Mouse (Mus musculus) heart, embryonic 15.5 days (tissue): ENCODE data around the gene Carmil1. TPM values are rescaled to one million over a fixed set of nuclear protein-coding genes. Genes with fewer than 3 reads are reported as not detected.

Experiments used
- ATAC-seq: fragments of 200-750 bp; cut with Nextera tagmentation; replicated peaks from 2 replicates; pipeline ENCODE4 v1.8.0; 2017; ENCODE audit warnings: low read depth, moderate TSS enrichment; ENCODE audit not compliant: insufficient number of reproducible peaks, insufficient read depth, low FRiP score
- H3K27ac ChIP-seq: fragments of 300-500 bp; sonication (generic); 2 replicates; pipeline ENCODE4 v1.5.1; 2015; ENCODE audit warnings: mild to moderate bottlenecking, inconsistent platforms
- H3K27me3 ChIP-seq: fragments of 300-500 bp; sonication (generic); 2 replicates; pipeline ENCODE4 v1.6.1; 2015; ENCODE audit warnings: inconsistent platforms
- H3K36me3 ChIP-seq: fragments of 300-500 bp; sonication (generic); 2 replicates; pipeline ENCODE4 v1.6.1; 2015; ENCODE audit warnings: mild to moderate bottlenecking, inconsistent platforms
- H3K4me1 ChIP-seq: fragments of 300-500 bp; sonication (generic); replicated peaks from 2 replicates; pipeline ENCODE4 v1.6.1; 2015; ENCODE audit warnings: inconsistent platforms
- H3K4me2 ChIP-seq: fragments of 300-500 bp; sonication (generic); 2 replicates; pipeline ENCODE4 v1.6.1; 2015; ENCODE audit warnings: inconsistent platforms, mild to moderate bottlenecking, moderate library complexity
- H3K4me3 ChIP-seq: fragments of 300-500 bp; sonication (generic); 2 replicates; pipeline ENCODE4 v1.5.1; 2015; ENCODE audit warnings: mild to moderate bottlenecking, inconsistent platforms
- H3K9ac ChIP-seq: fragments of 300-500 bp; sonication (generic); 2 replicates; pipeline ENCODE4 v1.6.1; 2015; ENCODE audit warnings: mild to moderate bottlenecking, inconsistent platforms
- H3K9me3 ChIP-seq: fragments of 300-500 bp; sonication (generic); replicated peaks from 2 replicates; pipeline ENCODE4 v1.6.1; 2016; ENCODE audit warnings: inconsistent platforms
- WGBS: fragments of 180-500 bp; shearing (Covaris S2); methylation state at CpG from one replicate; pipeline ENCODE4 v1.1.7; 2015; ENCODE audit warnings: mixed read lengths; 5-methylcytosine and 5-hydroxymethylcytosine counted together
- polyA plus RNA-seq: library from polyadenylated mRNA; unstranded; fragments of >200 nt; fragmentation: Nextera tagmentation; extraction: Ambion mirVana; gene quantifications from 2 replicates; pipeline ENCODE4 v1.2.1, GENCODE M21; 2015

The Carmil1 gene
- polyA plus RNA-seq, 1 experiment from 2014 or later: 6.7 TPM

DNA sequence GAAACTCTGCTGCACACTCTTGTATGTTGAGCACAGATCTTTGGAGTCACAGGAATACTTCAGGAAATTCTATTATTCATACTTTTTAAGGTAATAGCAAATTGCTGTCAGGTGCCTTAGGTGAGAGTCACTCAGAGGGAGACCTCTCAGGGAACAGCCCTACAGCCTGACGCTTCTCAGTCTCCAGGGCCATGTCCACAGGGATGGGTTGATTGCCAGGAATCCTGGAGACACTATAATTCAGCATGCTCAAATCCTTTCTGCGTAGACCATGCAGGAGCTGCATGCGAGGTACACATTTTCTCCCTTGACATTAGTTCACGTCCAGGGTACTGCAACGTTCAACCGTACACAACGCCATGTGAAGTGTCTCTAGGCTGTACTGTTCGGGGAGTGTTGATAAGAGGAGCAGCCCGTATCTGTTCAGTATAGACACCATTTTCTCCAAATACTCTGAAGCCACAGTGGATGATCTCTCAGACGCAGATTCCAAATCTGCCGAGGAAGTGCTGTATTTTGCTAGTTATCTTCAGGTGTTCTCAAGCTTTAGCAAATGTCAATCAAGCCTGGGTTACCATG lies 180.0 kb downstream of the Carmil1 start:
- Histone ChIP-seq H3K36me3 (no peaks in the 10 kb centered on the region), H3K4me3 (no peak overlapping the region), H3K27ac (no peak overlapping the region), H3K4me1 (peaks cover 3% of the 10 kb centered on the region), H3K4me2 (no peak overlapping the region), H3K9me3 (no peaks in the 10 kb centered on the region), H3K9ac (no peak overlapping the region), H3K27me3 (peaks cover 22% of the 10 kb centered on the region)
- no peak for ATAC-seq
- 72% methylated on average over 11 of the region's 11 CpGs for WGBS

DNA sequence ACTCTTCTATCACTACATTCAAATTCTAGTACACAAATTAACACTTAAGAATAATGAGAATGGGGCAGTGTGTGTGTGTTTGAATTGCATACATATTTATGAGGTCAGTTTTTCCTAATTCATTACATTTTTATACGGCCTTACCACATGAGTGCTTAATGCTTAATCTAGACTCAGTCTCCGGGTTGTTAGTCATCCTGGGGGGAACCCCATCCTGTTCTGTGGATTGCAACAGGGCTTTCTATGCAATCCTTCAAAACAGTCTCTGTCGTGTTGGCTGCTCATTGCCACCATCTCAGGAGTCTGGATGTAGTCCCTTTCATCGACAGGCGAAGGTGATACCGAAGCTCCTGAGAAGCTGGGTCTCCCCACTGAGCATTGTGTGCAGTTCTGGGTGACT lies 184.0 kb downstream of the Carmil1 start:
- no peaks in the 10 kb centered on the region for H3K9me3 ChIP-seq
- H3K9ac ChIP-seq: no peak overlapping the region
- no peaks in the 10 kb centered on the region for H3K36me3 ChIP-seq
- H3K27me3 ChIP-seq: peaks cover 22% of the 10 kb centered on the region
- no peak for ATAC-seq
- no peaks in the 10 kb centered on the region; the same call in none of the 2 replicates for H3K4me1 ChIP-seq
- H3K4me2 ChIP-seq: no peak overlapping the region
- H3K27ac ChIP-seq: no peak overlapping the region
- H3K4me3 ChIP-seq: no peak overlapping the region
- WGBS: 80% methylated on average over 6 of the region's 6 CpGs

DNA sequence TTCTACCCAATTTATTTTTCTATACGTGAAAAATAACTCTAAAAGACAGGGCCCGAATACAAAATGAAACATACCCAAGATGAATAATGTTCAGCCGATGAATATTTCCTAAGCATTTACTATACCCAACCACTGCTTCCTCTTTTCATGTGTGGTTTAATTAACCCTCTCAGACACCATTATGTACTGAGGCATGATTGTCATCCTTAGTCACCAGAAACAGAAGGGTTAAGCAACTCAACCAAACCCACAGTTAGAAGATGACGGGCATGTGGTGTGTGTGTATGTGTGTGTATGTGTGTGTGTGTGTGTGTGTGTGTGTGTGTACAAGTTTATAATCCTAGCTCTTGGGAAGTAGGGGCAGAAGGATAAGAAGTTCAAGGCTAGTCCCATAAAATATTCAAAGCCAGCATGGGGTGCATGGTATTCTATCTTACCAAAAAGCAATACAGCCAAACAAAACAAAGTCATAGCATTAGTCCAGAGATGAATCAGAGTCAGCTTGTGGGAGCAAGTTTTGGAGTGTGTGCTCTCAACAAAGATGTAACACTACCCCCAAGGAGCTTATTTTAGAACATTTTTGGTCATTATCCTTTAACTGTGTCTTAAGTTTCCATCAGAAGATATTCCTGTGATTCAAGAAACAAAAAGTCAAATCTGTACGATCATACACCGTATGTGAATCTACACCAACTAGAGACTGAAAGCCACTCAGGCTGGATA lies 185.6 kb downstream of the Carmil1 start:
- WGBS: 90% methylated on average over 6 of the region's 6 CpGs
- no peaks in the 10 kb centered on the region for H3K9me3 ChIP-seq
- no peaks in the 10 kb centered on the region for H3K4me1 ChIP-seq

DNA sequence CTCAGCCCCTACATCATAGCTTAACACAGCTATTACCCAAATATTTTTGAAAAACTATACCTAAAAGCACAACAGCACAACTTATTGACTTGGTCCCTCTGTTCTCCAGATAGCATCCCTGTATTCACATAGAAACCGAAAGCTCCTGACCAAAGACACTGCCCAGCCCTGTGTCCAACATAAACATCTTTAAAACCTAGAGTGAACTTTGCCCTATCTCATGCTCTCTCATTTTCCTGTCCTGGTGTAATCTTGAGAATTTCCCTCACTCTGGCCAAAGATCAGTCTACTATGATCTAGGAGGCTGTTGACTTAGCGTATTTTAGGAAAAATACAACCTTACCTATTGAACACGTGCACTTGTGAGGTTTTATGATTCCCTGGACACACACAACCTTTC lies 187.5 kb downstream of the Carmil1 start:
- H3K27me3 ChIP-seq: 0 out of 2 replicates have a peak, but pooled peaks cover 9% of the 10 kb centered on the region
- no peak overlapping the region for H3K4me3 ChIP-seq
- no peak overlapping the region for H3K27ac ChIP-seq
- no peak for ATAC-seq
- no peak overlapping the region for H3K4me2 ChIP-seq
- no peaks in the 10 kb centered on the region for H3K9me3 ChIP-seq
- no peaks in the 10 kb centered on the region for H3K4me1 ChIP-seq
- WGBS: 81% methylated on average over 3 of the region's 3 CpGs
- no peak overlapping the region for H3K9ac ChIP-seq
- no peaks in the 10 kb centered on the region for H3K36me3 ChIP-seq

More for the DNA sequence above, 185.6 kb downstream of the Carmil1 start:
- H3K4me3 ChIP-seq: no peak overlapping the region
- no peak for ATAC-seq
- no peak overlapping the region for H3K9ac ChIP-seq
- H3K4me2 ChIP-seq: no peak overlapping the region
- H3K27me3 ChIP-seq: peaks cover 20% of the 10 kb centered on the region
- H3K36me3 ChIP-seq: no peaks in the 10 kb centered on the region
- no peak overlapping the region for H3K27ac ChIP-seq

DNA sequence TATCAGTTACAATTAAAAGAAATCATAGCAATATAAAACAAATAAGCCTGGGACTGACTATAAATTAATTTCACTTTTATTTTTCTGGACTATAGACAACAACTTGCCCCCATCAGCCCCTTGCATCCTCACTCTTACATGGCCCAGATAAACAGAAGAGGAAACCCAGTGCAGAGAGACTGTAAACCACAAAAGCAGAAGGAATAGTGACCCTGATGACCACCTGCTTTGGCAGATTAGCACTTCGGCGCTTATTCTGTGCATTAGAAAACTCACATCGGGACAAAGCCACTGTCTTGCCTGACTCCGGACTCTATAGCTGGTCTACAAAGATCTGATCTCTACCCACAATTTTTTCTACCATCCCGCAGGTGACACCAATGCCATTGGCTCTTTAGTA lies 188.5 kb downstream of the Carmil1 start:
- whole genome bisulfite sequencing: 88% methylated on average over 5 of the region's 5 CpGs
- no peak for ATAC-seq
- H3K27ac ChIP-seq: no peak overlapping the region
- H3K4me3 ChIP-seq: no peak overlapping the region
- H3K4me1 ChIP-seq: no peaks in the 10 kb centered on the region
- no peak overlapping the region for H3K4me2 ChIP-seq
- no peaks in the 10 kb centered on the region for H3K36me3 ChIP-seq
- H3K27me3 ChIP-seq: 0 out of 2 replicates have a peak, but pooled peaks cover 4% of the 10 kb centered on the region
- no peaks in the 10 kb centered on the region for H3K9me3 ChIP-seq
- no peak overlapping the region for H3K9ac ChIP-seq

DNA sequence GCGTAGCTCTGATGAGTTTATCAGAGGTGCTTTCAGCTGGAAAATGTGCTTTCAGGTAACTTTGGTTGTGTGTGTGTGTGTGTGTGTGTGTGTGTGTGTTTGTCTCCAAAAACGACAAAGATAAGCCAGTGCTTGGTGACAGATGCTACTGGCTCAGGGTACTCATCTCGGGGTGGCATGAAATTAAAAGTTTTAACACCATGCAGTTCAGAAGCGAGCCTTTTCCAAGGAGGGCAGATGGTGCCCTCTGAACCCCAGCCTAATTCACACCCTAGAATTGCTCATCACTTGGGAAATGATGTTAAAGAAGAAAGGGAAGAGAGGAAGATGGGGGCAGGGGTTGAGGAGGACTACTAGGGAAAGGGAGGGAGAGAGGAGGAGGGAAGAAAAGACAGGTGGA lies 198.4 kb downstream of the Carmil1 start:
- H3K36me3 ChIP-seq: no peaks in the 10 kb centered on the region
- no peaks in the 10 kb centered on the region for H3K4me1 ChIP-seq
- no peak overlapping the region for H3K27ac ChIP-seq
- no peak overlapping the region for H3K9ac ChIP-seq
- 82% methylated on average over 4 of the region's 4 CpGs for WGBS
- H3K27me3 ChIP-seq: no peaks in the 10 kb centered on the region
- no peaks in the 10 kb centered on the region for H3K9me3 ChIP-seq
- H3K4me2 ChIP-seq: no peak overlapping the region
- ATAC-seq: no peak
- no peak overlapping the region for H3K4me3 ChIP-seq

DNA sequence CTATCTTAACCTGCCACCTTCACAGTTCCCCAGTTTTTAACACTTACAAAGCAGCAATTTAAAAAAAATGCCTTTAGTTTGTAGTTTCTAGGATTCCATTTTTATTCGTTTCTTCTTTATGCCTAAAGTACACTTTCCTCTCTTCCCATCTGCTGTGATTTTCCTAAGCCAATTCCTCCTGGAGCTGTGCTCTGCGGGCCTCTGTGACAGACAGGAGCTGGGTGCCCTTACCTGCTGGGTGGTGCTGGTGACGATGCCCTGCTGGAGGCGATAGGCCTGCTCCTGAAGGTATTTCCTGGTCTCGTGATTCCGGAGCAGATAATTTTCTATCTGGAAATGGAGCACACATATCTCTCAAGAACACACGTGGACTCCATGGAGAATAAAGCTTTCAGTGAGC lies 198.9 kb downstream of the Carmil1 start:
- WGBS: 80% methylated on average over 7 of the region's 7 CpGs
- no peak for ATAC-seq

DNA sequence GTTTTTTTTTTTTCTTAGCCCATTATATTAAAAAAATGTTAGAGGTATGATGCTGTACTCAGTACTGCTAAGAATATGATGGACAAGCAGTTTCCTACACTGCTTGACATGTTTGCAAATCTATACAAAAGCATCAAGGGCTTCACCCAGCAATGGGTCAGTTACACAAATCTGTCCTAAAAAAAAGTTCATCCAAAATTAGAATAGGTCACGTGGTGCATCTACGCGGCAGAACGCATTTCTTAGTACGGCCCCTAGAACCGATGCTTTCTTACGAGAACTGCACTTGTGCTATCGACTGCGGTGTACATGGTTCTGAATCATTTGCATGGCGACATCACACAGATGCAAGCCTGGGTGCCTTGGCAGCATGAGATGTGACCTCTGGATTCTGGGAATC lies 208.0 kb downstream of the Carmil1 start:
- WGBS: 91% methylated on average over 10 of the region's 10 CpGs

More for the DNA sequence above, 198.9 kb downstream of the Carmil1 start:
- Histone ChIP-seq H3K4me3 (no peak overlapping the region), H3K36me3 (no peaks in the 10 kb centered on the region), H3K27me3 (no peaks in the 10 kb centered on the region), H3K4me2 (no peak overlapping the region), H3K4me1 (no peaks in the 10 kb centered on the region), H3K9me3 (no peaks in the 10 kb centered on the region), H3K9ac (no peak overlapping the region), H3K27ac (no peak overlapping the region)

DNA sequence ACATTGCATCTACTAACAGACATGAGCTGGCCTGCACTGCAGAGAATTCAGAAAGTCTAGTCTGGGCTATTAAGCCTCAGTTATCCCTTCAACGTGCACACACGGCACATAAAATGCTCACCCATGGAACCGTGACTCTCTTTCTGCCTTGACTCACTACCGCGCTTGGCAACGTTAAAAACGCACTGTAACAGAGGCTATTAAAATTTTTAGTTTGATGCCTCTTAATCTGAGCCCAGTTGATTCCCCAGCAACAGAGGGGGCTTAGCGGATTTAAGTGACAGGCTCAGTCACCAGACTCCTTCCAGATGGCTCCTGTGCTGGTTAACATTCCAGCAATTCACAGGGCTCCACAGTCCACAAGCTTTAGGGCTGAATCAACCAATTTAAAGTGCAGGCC lies 213.0 kb downstream of the Carmil1 start:
- Histone ChIP-seq H3K9me3 (no peaks in the 10 kb centered on the region), H3K4me3 (no peak overlapping the region), H3K9ac (no peak overlapping the region), H3K36me3 (no peaks in the 10 kb centered on the region), H3K27me3 (no peaks in the 10 kb centered on the region), H3K27ac (no peak overlapping the region), H3K4me1 (no peaks in the 10 kb centered on the region), H3K4me2 (no peak overlapping the region)
- ATAC-seq: no peak
- WGBS: 82% methylated on average over 8 of the region's 8 CpGs

More for the DNA sequence above, 208.0 kb downstream of the Carmil1 start:
- Histone ChIP-seq H3K9me3 (no peaks in the 10 kb centered on the region), H3K9ac (no peak overlapping the region), H3K4me2 (no peak overlapping the region), H3K36me3 (no peaks in the 10 kb centered on the region), H3K4me3 (no peak overlapping the region), H3K4me1 (no peaks in the 10 kb centered on the region), H3K27me3 (no peaks in the 10 kb centered on the region), H3K27ac (no peak overlapping the region)
- no peak for ATAC-seq

DNA sequence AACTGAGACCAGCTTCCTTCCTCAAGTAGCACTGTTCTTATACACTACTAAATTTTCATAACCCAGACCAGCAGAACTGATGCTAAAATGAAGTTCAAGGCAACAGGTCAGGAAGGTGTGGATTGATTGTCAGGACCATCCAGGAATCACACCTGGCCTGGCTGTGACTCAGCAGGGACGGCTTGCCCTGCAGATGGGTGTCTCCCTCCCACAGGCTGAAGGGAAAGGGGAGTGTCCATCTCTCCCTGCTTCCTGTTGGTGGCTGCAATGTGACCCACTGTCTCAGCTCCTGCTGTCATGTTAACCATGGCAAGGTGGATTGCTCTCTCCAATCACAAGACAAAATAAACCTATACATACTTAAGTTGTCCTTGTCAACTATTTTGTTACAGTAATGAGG lies 215.1 kb downstream of the Carmil1 start:
- no peak overlapping the region for H3K4me2 ChIP-seq
- H3K4me3 ChIP-seq: no peak overlapping the region
- no peaks in the 10 kb centered on the region for H3K36me3 ChIP-seq
- H3K9me3 ChIP-seq: no peaks in the 10 kb centered on the region
- no peak for ATAC-seq
- 52% methylated on average over 1 of the region's 1 CpGs for WGBS
- no peak overlapping the region for H3K9ac ChIP-seq
- no peak overlapping the region for H3K27ac ChIP-seq
- H3K4me1 ChIP-seq: no peaks in the 10 kb centered on the region
- H3K27me3 ChIP-seq: no peaks in the 10 kb centered on the region

DNA sequence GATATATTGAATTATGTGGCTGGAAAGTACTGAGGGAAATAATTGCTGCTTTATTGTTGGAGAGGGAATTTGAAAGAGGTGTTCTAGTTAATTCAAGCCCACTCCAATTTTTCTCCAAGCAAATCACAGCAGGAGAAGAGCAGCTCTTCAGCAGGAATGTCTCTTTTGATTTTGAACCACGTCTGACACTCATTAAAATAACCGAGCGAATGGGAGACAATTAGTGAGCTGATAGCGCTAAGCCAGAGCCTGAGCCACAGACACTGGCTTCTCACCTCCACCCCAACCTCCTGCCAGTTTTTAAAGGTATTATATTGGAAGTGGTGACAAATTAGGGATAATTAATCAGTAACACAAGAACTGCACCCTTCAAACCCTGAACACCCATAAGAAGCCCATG lies 217.8 kb downstream of the Carmil1 start:
- Histone ChIP-seq H3K9ac (no peak overlapping the region), H3K36me3 (no peaks in the 10 kb centered on the region), H3K27ac (no peak overlapping the region), H3K9me3 (no peaks in the 10 kb centered on the region), H3K4me2 (no peak overlapping the region), H3K4me1 (no peaks in the 10 kb centered on the region), H3K4me3 (no peak overlapping the region), H3K27me3 (no peaks in the 10 kb centered on the region)
- WGBS: 60% methylated on average over 4 of the region's 4 CpGs
- ATAC-seq: no peak
